Mouse (Mus musculus) kidney, postnatal 4 days (tissue): ENCODE results near the gene Gm11938.

Source experiments
- DNase-seq, 2 experiments: peaks; one replicate each; pipeline ENCODE4 v3.0.0; 2021; ENCODE audit warnings: mixed read lengths in 2 of 2

Gene Gm11938

GRCm38 (mm10) chr11:99566530-99566929, 36.6 kb downstream of the Gm11938 start, which contains the start of gene Krtap3-1:
Krtap3-1 (minus strand) TSS chr11:99566630.
- DNase-seq, result no peak

- DNase-seq, result no peak
Observed at GRCm38 (mm10) chr11:99562580-99562979, 40.5 kb downstream of the Gm11938 start.

- no peak for DNase-seq
Observed at GRCm38 (mm10) chr11:99559366-99559765, 43.7 kb downstream of the Gm11938 start, which contains the start of gene Gm11939. Gm11939 (minus strand) TSS chr11:99559466.

GRCm38 (mm10) chr11:99557976-99558745, 44.9 kb downstream of the Gm11938 start:
- no peak for DNase-seq

DNA sequence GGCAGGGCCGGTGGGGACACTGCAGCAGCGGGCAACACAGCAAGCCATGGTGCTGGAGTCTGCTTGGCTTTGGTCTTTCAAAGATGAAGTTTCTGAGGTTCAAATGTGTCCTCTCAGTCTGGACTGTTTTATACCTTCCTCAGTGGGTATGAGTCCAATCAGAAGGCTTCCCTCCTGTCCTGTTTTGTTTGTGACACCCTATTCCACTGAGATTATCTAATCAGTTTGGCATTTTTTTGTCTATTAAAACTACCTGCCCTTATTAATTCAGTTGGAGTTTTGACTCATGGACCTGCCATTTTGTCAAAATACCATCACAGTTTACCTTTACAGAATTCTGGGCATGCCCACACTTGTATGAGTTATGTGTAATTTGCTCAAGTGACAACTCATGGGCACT, 46.4 kb downstream of the Gm11938 start, which contains the start of gene Krtap3-2:
Krtap3-2 (minus strand) TSS at position 101 of the 400 bp plus-strand sequence.
- no peak for DNase-seq

- DNase-seq, result no peak
Observed at GRCm38 (mm10) chr11:99556195-99556594, 46.9 kb downstream of the Gm11938 start.
